Mouse (Mus musculus) thymus, postnatal 0 days (tissue): Measurements from ENCODE around the gene Hist1h4d. TPM values are rescaled to one million over a fixed set of nuclear protein-coding genes. Genes with fewer than 3 reads are reported as not detected.
"Not testable (repeated sequence)": the region's sequence is repeated elsewhere in the genome, so short reads cannot be mapped to it uniquely, and the experiment has no call there.

Experiments used
- DNase-seq: peaks from one replicate; pipeline ENCODE4 v3.0.0-alpha.2; 2015; ENCODE audit warnings: low spot score
- polyA plus RNA-seq: library from polyadenylated mRNA; unstranded; fragments of >200 nt; fragmentation: Nextera tagmentation; extraction: Ambion mirVana; gene quantifications from 2 replicates; pipeline ENCODE4 v1.2.1, GENCODE M21; 2015

The Hist1h4d gene
- polyA plus RNA-seq, 1 experiment from 2014 or later, result 292 TPM

DNA sequence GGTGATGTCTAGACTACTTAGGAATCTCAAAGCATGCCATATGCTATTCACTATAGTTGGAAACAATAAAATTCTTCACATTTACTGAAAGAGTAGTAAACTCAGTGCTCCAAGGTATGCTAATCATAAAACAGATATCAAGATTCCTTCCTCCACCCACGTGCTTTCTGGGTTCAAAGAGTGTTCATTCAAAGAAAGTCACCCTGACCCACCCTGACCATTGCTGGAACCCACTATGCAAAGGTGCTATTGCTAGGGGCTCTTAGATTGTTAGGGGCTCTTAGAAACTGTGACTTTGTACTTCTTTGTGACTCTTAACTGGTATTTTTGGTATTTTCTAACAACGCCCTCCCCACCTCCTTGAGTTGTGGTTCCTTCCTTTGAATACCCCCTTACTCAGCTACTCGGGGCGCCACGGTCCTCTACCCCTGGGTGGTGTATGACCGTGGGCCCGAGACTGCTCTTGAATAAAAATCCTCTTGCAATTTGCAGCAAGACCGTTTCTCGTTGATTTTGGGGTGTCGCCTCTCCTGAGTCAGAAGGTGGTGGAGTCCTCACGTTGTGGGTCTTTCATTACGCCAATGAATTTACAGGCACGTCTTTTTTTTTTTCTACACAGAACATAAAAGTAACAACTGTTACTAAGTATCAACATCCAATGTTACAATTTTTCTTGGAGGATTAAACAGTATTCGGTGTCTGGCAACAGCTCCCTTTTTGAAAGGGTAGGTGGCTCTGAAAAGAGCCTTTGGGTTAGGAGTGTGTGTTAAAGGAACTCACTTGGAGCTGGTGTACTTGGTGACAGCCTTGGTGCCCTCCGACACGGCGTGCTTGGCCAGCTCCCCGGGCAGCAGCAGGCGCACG lies 8.1 kb upstream of the Hist1h4d start:
- peak; percentile 51 for DNase-seq

DNA sequence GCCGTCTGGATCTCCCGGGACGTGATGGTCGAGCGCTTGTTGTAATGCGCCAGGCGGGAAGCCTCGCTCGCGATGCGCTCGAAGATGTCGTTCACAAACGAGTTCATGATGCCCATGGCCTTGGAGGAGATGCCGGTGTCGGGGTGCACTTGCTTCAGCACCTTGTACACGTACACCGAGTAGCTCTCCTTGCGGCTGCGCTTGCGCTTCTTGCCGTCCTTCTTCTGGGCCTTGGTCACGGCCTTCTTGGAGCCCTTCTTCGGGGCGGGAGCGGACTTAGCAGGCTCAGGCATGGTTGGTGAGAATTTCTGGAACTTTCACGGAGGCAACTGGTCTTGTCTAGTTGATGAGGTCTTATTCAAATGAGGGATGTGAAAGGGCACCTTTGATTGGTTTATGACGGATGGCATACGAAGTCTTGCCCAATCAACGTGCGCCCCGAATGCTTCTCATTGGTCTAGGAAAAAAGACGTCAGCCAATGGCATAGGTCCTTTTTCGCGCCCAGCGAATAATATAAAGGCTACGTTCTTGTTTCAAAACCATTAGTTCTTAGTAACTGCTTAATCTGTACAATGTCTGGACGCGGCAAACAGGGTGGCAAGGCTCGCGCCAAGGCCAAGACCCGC lies 7.4 kb upstream of the Hist1h4d start, which contains the start of the genes Hist1h2bf and Hist1h2ad:
Gene Hist1h2bf, minus strand, starts transcription at position 299 of the 627 bp plus-strand sequence.
Gene Hist1h2ad, plus strand, starts transcription at position 484 of the 627 bp plus-strand sequence.
- peak; percentile 98 for DNase-seq

DNA sequence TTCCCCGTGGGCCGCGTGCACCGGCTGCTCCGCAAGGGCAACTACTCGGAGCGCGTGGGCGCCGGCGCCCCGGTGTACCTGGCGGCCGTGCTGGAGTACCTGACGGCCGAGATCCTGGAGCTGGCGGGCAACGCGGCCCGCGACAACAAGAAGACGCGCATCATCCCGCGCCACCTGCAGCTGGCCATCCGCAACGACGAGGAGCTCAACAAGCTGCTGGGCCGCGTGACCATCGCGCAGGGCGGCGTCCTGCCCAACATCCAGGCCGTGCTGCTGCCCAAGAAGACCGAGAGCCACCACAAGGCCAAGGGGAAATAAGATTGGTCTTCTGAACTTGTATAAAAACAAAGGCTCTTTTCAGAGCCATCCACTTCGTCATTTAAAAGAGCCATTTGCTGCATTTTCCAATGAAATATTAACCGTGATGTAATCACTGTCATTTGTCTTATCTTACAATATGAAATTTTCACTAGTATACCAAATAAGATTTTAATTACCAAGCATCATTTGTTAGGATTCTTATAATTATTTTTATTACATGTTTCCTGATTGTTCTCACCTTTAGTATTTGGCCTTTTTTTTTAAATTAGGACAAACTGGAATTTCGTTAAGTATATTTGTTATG lies 6.7 kb upstream of the Hist1h4d start:
- DNase-seq, result peak; percentile 30

DNA sequence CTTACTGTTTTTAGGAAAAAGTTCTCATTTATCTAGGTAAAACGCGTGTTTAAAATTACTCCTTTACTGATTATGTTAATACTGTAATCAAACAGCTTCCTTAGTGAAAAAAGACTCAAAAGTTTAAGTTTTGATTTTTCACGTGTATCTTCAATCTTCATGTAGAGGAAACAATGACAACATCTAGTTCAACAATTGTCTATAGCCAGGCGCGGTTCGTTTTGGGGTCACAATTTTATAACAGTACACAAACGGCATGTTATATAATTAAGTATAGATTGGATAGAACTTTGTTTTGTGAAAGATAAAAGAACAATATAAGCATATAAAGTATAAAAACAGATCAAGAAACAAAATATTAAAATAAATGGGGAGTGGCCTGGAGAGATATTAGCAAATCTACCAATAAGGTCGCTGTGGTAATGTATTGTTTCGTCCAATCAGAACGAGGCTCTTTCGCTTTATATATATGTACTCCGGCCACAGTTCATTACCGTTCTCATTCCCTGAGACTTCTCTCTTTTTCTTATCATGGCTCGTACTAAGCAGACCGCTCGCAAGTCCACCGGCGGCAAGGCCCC lies 6.0 kb upstream of the Hist1h4d start, which contains the start of gene Hist1h3d:
Gene Hist1h3d, plus strand, starts transcription at position 493 of the 581 bp plus-strand sequence.
- DNase-seq, result peak; percentile 80

DNA sequence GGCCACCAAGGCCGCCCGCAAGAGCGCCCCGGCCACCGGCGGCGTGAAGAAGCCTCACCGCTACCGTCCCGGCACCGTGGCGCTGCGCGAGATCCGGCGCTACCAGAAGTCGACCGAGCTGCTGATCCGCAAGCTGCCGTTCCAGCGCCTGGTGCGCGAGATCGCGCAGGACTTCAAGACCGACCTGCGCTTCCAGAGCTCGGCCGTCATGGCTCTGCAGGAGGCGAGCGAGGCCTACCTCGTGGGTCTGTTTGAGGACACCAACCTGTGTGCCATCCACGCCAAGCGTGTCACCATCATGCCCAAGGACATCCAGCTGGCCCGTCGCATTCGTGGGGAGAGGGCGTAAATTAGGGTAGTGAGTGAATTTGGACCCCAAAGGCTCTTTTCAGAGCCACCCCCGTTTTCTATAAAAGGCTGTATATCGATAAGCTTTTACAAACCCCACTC lies 5.5 kb upstream of the Hist1h4d start:
- peak; percentile 35 for DNase-seq

DNA sequence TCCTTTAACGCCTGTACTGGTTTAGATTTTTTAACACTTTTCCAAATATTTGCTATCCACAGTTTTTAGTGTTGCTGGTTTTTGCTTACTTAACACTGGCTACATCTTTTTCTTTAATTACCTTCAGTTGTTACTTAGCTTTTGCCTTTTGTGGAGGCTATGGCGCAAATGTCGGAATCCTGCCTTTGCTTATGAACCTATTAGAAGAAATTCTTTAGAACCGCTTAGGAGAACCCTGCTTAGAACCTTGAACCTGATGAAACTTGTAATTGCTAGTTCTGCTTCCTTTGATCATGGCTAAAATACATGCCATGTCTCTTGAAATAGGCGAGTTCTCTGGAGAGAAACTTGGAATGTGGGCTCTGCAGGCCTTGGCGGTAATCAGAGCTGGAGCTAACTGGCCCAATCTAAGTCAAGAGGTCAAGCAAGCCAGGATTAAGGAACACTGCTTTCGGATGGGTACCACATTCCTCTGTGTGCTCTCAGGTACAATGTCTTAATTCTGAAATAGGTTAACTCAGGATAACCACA lies 5.0 kb upstream of the Hist1h4d start:
- DNase-seq, result peak; percentile 24

DNA sequence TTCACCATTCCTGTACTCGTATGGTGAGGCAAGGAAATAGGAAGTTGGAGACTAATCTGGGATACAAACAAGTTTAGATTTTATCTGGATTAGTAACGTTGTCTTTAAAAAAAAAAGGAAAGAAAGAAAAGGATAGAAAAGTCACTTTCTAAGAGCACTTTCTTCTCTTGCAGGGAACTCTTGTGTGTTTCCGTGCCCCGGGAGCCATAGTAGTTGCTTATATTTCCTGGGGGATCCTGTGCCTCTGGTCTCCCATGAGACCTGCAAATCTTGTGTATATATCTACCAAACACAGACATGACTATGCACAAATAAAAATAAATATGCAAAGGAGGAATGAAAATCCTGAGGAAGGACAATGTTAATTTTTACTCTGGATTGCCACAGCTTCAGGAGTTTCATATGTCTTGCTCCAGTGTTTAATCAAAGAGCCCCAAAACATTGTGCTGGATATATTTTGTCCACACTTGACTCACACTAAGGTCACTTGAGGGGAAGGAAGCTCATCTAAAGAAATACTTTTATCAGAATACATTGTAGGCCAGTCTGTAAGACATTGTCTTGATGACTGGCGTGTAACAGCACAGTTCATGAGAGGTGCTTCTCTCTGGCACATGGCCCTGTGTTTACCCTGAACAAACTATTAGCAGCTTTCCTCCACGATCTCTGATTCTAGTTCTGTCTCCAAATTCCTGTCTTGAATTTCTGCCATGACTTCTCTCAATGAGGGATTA lies 4.3 kb upstream of the Hist1h4d start:
- DNase-seq, result no peak

DNA sequence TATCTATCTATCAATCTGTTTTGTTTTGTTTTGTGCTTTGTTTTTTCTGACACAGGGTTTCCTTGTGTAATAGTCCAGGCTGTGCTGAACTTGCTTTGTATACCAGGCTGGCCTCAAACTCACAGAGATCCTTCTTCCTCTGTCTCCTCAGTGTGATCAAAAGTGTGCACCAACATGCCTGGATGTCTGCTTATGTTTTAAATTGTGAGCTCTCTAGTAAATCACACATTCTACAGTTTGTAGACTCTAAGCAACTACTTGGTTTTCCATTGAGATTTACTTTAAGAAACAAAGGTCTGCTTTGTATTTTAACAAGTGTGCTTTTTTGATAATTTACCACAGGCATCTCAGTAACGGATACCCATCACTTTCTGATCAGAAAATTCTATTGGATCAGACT lies 3.6 kb upstream of the Hist1h4d start:
- no peak for DNase-seq

DNA sequence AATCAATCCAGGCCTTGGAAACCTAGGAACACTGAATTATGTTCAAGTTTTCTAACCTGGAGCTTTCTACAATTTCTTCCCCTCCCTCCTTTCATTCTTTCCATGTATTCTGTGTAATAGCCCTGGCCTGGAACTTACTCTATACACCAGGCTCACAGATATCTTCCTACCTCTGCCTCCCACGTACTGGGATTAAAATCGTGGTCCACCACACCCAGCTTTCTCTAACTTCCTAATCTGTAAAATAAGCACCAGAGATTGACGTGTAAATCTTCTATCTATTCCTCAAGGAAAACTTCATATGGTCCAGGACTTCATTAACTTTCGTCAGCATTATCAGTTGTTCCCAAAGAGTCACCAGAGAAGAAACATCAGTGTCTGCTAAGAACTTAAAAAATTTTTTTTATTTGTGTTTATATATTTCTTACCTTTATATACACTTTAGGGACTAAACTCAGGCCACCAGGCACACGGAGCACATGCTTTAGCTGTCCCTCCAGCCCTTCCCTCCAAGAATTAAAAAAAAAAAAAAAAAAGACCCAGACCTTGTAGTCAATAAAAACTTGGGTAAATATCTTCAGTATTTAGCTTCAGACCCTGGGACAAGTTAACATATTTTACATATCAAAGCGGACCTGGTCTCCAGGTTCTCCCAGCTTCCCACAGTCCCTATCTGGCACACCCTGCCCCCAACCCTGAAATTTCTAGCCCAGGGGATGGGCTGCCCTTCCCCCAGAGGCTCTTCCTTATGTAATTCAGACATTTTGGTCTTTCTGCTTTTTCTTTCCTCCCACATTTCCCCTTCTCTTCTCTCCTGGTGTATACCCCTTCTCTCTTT lies 1.0 kb downstream of the Hist1h4d start:
- DNase-seq, result peak; percentile 29

DNA sequence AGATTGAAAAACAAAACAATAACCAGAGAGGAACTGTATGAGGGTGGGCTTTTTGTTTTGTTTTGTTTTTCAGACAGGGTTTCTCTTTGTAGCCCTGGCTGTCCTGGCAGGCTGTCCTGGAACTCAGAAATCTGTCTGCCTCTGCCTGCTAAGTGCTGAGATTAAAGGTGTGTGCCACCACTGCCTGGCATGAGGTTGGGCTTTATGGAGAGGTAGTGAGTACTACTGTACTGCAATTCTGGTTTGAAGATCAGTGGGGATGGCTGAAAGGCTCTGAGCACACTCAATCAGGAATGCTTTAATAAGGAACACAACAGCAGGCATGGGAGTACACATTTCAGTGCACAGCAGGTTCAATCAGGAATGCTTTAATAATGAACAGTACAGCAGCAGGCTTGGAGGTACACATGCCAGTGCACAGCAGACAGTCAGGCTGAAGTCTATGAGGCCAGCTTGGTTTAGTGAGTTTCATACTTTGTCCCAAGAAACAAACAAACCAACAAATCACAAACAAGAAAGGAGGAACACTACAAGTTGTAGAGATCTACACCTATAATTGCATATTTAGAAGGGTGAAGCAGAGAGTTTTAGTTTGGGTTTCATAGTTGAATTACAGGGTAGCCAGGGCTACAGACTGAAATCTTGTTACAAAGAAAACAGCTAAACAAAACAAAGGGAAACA lies 2.1 kb downstream of the Hist1h4d start:
- DNase-seq, result peak; percentile 19

DNA sequence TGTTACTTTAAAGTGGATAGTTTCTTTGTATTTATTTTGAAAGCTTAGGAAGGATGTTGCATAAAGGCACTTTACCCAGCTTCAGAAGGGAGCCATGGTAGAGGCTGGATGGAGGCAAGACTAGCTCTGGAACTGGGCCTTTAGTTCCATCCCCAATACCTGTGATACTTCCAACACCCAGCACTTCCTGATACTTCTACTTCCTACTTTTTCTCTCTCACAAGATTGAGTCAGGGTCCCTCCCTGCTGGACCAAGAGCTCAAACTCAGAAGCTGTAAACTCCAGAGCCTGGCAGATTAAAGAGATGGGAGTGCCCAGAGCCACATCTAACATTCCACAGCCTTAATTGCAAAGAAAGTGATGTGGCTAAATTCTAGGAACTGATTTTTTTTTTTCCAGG lies 2.9 kb downstream of the Hist1h4d start:
- DNase-seq, result peak; percentile 41

DNA sequence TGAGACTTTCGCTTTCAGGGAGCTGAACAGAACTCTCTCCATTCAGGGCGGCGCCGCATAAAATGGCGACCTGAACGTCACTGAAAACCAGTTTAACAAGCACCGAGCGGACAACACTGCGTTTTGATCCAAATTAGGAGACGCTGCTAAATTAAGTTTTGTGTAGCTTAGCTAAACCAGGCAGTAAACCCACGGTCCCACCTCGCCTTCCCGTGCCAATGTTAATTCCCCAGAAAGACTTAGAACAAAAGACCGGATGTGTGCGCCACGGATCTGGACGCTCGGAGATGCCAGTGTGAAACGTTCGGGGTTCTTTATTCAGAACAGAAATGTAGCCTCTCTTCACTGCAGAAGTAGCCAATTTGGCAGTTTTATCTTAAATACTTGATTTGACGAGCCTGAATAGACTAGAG lies 3.6 kb downstream of the Hist1h4d start:
- peak; percentile 76 for DNase-seq

DNA sequence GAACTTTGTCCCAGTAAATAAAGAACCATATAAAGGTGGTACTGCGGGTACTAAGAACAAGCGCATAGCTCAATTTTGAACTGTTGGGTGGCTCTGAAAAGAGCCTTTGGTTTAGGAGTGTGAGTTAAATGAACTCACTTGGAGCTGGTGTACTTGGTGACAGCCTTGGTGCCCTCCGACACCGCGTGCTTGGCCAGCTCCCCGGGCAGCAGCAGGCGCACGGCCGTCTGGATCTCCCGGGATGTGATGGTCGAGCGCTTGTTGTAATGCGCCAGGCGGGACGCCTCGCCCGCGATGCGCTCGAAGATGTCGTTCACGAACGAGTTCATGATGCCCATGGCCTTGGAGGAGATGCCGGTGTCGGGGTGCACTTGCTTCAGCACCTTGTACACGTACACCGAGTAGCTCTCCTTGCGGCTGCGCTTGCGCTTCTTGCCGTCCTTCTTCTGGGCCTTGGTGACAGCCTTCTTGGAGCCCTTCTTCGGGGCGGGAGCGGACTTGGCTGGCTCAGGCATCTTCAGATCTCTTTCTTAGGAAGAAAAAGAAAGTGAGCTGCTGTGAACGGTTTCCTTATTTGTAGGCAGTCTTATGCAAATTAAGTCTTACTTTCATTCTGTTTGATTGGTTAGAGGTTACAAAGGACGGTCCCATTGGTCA lies 4.2 kb downstream of the Hist1h4d start:
- peak; percentile 95 for DNase-seq

DNA sequence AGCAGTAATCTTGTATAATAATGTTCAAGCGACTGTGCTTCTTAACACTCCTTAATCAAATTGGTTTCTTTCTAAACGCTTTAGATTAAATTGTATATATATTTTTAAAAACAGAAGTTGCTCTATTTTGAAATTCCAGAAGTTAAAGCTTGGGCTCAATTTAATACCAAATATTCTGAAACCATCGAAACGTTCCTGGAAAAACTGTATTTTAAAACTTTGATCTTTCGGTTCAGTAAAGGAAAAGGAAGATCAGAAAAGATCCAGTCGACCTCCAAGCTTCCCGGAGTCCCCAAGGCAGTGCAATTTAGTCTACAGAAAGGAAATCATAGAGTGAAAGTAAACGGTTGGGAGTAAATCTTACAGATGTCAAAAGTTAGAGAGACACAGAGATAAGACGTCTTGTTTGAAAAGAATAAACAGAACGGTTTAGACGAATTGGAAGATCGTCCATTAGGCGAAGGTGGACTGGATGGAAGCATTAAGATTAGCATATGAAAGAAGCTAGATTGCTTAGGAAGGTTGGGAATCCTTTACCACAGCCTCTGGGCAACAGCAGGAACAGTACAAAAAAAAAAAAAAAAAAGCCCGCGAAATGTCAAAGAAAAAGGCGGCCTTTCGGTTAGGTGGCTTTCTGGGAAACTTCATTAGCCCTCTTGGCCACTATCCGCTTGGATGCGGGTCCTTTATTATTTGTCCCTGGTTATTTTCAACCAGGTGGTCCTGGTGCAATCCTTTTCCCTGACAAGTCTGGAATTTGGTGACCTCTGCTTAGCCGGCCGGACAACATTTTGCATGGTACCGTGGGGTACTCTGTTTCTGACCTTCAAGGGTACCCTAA lies 4.9 kb downstream of the Hist1h4d start:
- DNase-seq, result no peak

DNA sequence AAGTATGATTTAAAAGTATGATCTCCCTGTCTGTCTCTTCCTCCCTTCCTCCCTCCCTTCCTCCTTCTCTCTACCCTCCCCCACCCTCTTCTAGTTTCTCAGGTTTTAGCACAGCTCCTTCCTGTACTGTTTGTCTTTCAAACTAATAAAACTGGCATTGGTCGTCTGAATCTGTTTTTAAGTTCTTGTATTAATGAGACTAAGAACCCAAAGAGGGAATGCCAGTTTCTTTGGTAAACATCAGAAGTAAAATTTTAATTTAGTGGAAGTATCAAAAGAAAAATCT lies 5.5 kb downstream of the Hist1h4d start:
- no peak for DNase-seq

DNA sequence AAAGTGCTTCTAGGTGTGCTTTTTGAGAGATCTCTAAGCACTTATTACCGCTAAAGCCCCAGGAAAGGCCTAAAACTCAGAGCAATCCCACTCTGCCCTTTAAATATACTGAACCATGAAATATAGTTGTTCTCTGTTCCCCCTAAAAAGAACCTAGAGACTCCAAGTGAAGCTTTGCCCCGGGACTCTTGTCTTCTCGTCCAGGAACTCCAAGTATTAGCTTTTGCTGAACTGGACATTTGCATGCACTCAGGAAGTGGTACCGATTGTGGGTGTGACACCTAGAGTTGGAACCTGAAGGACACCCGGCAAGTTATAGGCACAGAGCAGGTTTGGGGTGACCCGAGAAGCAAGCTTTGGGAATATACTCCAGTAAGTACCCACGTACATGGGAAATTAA lies 9.8 kb downstream of the Hist1h4d start:
- no peak for DNase-seq

DNA sequence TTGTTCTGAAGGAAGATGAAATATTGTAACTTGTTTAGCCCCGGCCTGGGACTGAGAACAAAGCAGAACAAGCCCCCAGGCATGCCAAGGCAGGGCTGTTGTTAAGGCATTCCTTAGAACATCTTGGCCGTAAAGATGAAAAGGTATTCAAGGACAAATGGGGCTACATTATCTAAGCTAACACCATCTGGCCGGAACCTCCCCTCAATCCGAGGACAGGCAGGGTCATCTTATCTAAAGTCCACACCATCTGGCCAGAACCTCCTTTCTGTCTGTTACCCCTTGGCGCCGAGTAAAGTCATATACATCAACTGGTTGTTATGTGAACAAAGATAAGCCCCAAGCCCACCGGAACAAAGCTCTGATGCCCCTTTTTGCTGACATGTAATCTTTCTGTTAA lies 10.5 kb downstream of the Hist1h4d start:
- not testable (repeated sequence) for DNase-seq

DNA sequence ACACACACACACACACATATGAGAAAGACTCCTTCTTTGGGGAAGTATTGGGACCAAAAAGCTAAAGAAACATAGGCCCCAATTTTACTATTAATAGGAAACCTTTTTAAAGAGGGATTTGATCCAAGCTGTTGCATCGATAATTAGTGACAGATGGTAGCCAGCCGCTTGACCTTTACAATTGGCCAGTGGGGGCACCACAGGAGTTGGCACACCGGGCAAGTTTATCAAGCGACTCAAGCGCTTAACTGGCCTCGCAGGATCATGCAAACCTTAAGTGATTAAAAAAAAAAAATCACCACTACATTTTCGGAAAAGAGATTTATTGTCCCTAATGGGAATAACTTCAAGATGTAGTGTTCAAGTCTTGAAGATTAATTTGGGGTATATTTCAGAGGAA lies 11.2 kb downstream of the Hist1h4d start:
- no peak for DNase-seq
